Mouse (Mus musculus): ENCODE measurements around the gene Ifna9. TPM values are rescaled to one million over a fixed set of nuclear protein-coding genes. Genes with fewer than 3 reads are reported as not detected.

Gene Ifna9
- polyA plus RNA-seq, 1 experiment from 2014 or later: not detected

DNA sequence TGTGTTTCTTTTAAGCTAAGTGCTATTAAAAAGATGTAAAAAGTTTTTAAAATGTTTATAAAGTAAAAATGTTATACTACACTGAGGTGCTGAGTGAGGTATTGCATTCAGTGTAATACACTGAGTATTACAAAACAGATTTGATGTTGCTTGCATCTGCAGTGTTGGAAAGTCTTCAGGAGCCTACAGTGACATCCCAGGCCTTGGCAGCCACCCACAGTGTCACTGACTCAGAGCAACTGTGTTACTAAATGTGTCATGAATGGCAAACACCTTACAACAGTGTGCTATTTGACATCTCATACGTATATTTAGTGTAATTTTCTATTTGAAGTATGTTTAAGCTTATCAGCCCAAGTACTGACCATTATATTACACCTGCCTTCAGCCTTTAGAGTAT is 44.2 kb downstream of the Ifna9 start:
- no peaks in the 10 kb centered on the region for H3K27me3 ChIP-seq (ENCODE audit: control insufficient read depth, insufficient read depth, low read length)
- H3K4me3 ChIP-seq (replicated peaks; ENCODE audit: low read length): no peak overlapping the region
- H3K9ac ChIP-seq: no peak overlapping the region
- no peaks in the 10 kb centered on the region for H3K9me3 ChIP-seq (ENCODE audit: control insufficient read depth, low read length)
- no peak overlapping the region for H3K27ac ChIP-seq
- H3K36me3 ChIP-seq (replicated peaks; ENCODE audit: control insufficient read depth, insufficient read depth): no peaks in the 10 kb centered on the region
- no peak for ATAC-seq (ENCODE audit: low FRiP score)
- no peak for DNase-seq (ENCODE audit: low spot score)
- H3K4me1 ChIP-seq (replicated peaks; ENCODE audit: control insufficient read depth, insufficient read depth, low read length): no peaks in the 10 kb centered on the region
- no peak overlapping the region for H3K4me2 ChIP-seq (replicated peaks)
- 89% methylated on average over 1 of the region's 1 CpGs for WGBS

DNA sequence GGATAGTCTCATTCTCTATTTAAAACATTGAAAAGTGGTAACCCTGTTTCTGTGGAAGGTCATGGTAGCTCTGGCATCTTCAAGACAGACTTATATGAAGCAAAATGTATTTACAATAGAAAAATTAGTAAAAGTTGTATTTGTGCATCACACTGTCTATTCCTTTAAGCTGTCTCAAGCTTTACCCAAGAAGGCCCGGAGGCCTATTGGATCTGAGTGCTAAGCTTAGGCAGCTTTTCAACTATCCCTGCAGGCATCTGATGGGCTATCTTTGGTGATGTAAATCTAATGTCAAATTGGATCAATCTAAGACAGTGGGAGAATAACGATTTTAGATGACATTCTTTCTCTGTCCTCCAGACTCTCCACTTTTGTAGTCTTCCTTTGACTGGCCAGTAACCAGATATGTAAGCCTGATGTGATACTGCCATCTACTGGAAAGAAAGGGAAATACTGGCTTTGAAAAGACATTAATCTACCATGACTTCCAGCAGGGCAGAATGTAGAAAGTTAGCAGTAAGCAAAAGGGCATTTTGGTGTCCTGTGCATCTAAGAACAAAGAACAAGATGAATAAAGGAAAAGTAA is 48.4 kb downstream of the Ifna9 start:
- Histone ChIP-seq H3K9me3 (ENCODE audit: control insufficient read depth, low read length) (no peaks in the 10 kb centered on the region), H3K9ac (no peak overlapping the region), H3K4me2 (replicated peaks) (no peak overlapping the region), H3K4me3 (replicated peaks; ENCODE audit: low read length) (no peak overlapping the region), H3K36me3 (replicated peaks; ENCODE audit: control insufficient read depth, insufficient read depth) (no peaks in the 10 kb centered on the region), H3K27me3 (ENCODE audit: control insufficient read depth, insufficient read depth, low read length) (no peaks in the 10 kb centered on the region), H3K27ac (no peak overlapping the region), H3K4me1 (replicated peaks; ENCODE audit: control insufficient read depth, insufficient read depth, low read length) (no peaks in the 10 kb centered on the region)
- peak; percentile 93 for DNase-seq (ENCODE audit: low spot score)
- WGBS: 45% methylated on average over 2 of the region's 2 CpGs
- ATAC-seq (ENCODE audit: low FRiP score): peak; percentile 84

Other genes with a start within 250 kb of the Ifna9 start
- 5.4 and 6.8 TPM in 2 replicates for gene Hacd4, start 153.5 kb downstream of the Ifna9 start, polyA plus RNA-seq (2014; fragmentation: Nextera tagmentation; extraction: Ambion mirVana)
- not detected in 2 replicates for gene Ifnb1, start 69.6 kb downstream of the Ifna9 start, polyA plus RNA-seq (2014; fragmentation: Nextera tagmentation; extraction: Ambion mirVana)
- not detected in 2 replicates for gene Ifna15, start 34.1 kb downstream of the Ifna9 start, polyA plus RNA-seq (2014; fragmentation: Nextera tagmentation; extraction: Ambion mirVana)
- gene Ifna14, start 20.6 kb downstream of the Ifna9 start, polyA plus RNA-seq (2014; fragmentation: Nextera tagmentation; extraction: Ambion mirVana): not detected in 2 replicates
- gene Ifna12, start 11.0 kb upstream of the Ifna9 start, polyA plus RNA-seq (2014; fragmentation: Nextera tagmentation; extraction: Ambion mirVana): not detected in 2 replicates
- not detected in 2 replicates for gene C87499, start 42.0 kb upstream of the Ifna9 start, polyA plus RNA-seq (2014; fragmentation: Nextera tagmentation; extraction: Ambion mirVana)
- not detected in 2 replicates for gene Ifna13, start 52.1 kb upstream of the Ifna9 start, polyA plus RNA-seq (2014; fragmentation: Nextera tagmentation; extraction: Ambion mirVana)
- not detected in 2 replicates for gene Ifna16, start 84.5 kb upstream of the Ifna9 start, polyA plus RNA-seq (2014; fragmentation: Nextera tagmentation; extraction: Ambion mirVana)
- not detected in 2 replicates for gene Ifna2, start 91.5 kb upstream of the Ifna9 start, polyA plus RNA-seq (2014; fragmentation: Nextera tagmentation; extraction: Ambion mirVana)
- gene Ifnab, start 99.0 kb upstream of the Ifna9 start, polyA plus RNA-seq (2014; fragmentation: Nextera tagmentation; extraction: Ambion mirVana): not detected in 2 replicates
- 2.4 and 3.2 TPM in 2 replicates for gene Gm26566, start 129.4 kb upstream of the Ifna9 start, polyA plus RNA-seq (2014; fragmentation: Nextera tagmentation; extraction: Ambion mirVana)
- 144 and 155 TPM in 2 replicates for gene Klhl9, start 130.1 kb upstream of the Ifna9 start, polyA plus RNA-seq (2014; fragmentation: Nextera tagmentation; extraction: Ambion mirVana)
- gene Gm13271, start 162.5 kb upstream of the Ifna9 start, polyA plus RNA-seq (2014; fragmentation: Nextera tagmentation; extraction: Ambion mirVana): not detected in 2 replicates
- 0.15 TPM in 1 of 2 replicates, not detected in the other for gene Gm13283, start 167.7 kb upstream of the Ifna9 start, polyA plus RNA-seq (2014; fragmentation: Nextera tagmentation; extraction: Ambion mirVana)
- not detected in 2 replicates for gene Gm13290, start 181.4 kb upstream of the Ifna9 start, polyA plus RNA-seq (2014; fragmentation: Nextera tagmentation; extraction: Ambion mirVana)
- not detected in 2 replicates for gene Gm13289, start 184.5 kb upstream of the Ifna9 start, polyA plus RNA-seq (2014; fragmentation: Nextera tagmentation; extraction: Ambion mirVana)
- gene Gm13272, start 187.5 kb upstream of the Ifna9 start, polyA plus RNA-seq (2014; fragmentation: Nextera tagmentation; extraction: Ambion mirVana): not detected in 2 replicates
- not detected in 2 replicates for gene Ifnz, start 189.7 kb upstream of the Ifna9 start, polyA plus RNA-seq (2014; fragmentation: Nextera tagmentation; extraction: Ambion mirVana)
- not detected in 2 replicates for gene Gm13276, start 193.3 kb upstream of the Ifna9 start, polyA plus RNA-seq (2014; fragmentation: Nextera tagmentation; extraction: Ambion mirVana)
- not detected in 2 replicates for gene Gm13277, start 196.2 kb upstream of the Ifna9 start, polyA plus RNA-seq (2014; fragmentation: Nextera tagmentation; extraction: Ambion mirVana)
- not detected in 2 replicates for gene Gm13278, start 199.2 kb upstream of the Ifna9 start, polyA plus RNA-seq (2014; fragmentation: Nextera tagmentation; extraction: Ambion mirVana)
- gene Gm13275, start 202.1 kb upstream of the Ifna9 start, polyA plus RNA-seq (2014; fragmentation: Nextera tagmentation; extraction: Ambion mirVana): not detected in 2 replicates
- gene Gm13279, start 205.0 kb upstream of the Ifna9 start, polyA plus RNA-seq (2014; fragmentation: Nextera tagmentation; extraction: Ambion mirVana): not detected in 2 replicates
- gene Gm13285, start 207.3 kb upstream of the Ifna9 start, polyA plus RNA-seq (2014; fragmentation: Nextera tagmentation; extraction: Ambion mirVana): 0.16 TPM in 1 of 2 replicates, not detected in the other
- gene Gm13287, start 210.9 kb upstream of the Ifna9 start, polyA plus RNA-seq (2014; fragmentation: Nextera tagmentation; extraction: Ambion mirVana): not detected in 2 replicates
- gene Gm13288, start 213.1 kb upstream of the Ifna9 start, polyA plus RNA-seq (2014; fragmentation: Nextera tagmentation; extraction: Ambion mirVana): not detected in 2 replicates
- not detected in 2 replicates for gene Ifna7, start 223.8 kb upstream of the Ifna9 start, polyA plus RNA-seq (2014; fragmentation: Nextera tagmentation; extraction: Ambion mirVana)
- not detected in 2 replicates for gene Ifna11, start 227.6 kb upstream of the Ifna9 start, polyA plus RNA-seq (2014; fragmentation: Nextera tagmentation; extraction: Ambion mirVana)
- not detected in 2 replicates for gene Ifna6, start 235.0 kb upstream of the Ifna9 start, polyA plus RNA-seq (2014; fragmentation: Nextera tagmentation; extraction: Ambion mirVana)
- not detected in 2 replicates for gene Ifna5, start 243.1 kb upstream of the Ifna9 start, polyA plus RNA-seq (2014; fragmentation: Nextera tagmentation; extraction: Ambion mirVana)
- gene Ifna4, start 249.5 kb upstream of the Ifna9 start, polyA plus RNA-seq (2014; fragmentation: Nextera tagmentation; extraction: Ambion mirVana): not detected in 2 replicates

All from hindbrain, embryonic 14.5 days (tissue).